Mouse (Mus musculus): ENCODE results near the gene Dok3.
"Not testable (repeated sequence)": the region's sequence is repeated elsewhere in the genome, so short reads cannot be mapped to it uniquely, and the experiment has no call there.

Dok3 gene

DNA sequence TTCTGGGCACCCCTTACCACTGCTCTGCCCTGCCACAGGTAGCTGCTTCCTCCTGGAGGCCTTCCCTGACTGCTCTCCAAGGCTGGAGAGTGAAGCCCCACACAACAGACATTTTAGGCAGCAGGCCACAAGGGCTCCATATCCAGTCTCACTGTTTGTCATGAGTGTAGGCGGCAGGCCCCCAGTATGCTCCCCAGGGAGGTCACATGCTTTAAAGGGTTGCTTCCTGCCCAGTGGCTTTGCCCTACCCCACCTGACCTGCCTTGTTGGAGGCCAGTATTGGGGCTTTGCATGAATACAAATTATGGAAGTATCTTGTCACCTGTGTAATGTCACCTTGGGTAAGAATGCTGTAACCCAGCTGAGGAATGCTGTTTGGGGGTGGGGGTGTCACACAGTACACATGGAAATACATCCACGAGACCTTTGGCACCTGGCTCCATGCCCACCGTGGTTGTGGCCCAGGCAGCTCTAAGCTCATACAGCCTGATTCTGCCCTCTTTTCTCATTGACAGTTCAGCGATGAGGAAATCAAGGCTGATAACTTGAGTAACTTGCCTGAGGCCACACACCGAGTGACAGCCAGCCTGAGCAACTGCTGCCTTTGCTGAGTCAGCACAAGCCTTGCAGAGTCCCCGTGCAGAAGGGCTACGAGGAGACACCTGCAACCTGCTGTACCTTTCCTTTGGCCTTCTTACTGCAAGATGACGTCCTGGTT, at the start of gene Dok3:
Gene Dok3 (minus strand): TSS at position 99 of the 718 bp plus-strand sequence.
- DNase-seq (ENCODE audit: low spot score in 2 of 2) = no peak

DNA sequence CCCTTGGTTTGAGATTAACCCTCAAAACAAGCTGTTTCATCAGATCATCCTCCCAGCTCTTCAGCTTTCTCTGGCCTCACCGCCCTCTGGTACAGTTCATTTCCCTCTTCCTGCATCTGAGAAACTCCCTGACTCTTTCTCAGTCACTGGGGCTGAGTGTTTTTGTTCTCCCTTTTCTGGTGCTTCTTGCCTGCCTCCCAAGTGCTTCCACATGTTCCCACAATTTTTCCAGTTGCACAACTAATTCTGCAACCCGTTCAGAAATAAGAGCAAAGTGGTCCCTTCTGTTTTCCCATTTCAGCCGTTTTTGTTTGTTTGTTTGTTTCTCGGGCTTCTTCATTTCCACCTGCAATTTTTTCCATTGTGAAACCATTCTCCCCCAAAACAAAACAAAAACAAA, 49.0 kb upstream of the Dok3 start:
- no peak for DNase-seq (ENCODE audit: low spot score in 2 of 2)

DNA sequence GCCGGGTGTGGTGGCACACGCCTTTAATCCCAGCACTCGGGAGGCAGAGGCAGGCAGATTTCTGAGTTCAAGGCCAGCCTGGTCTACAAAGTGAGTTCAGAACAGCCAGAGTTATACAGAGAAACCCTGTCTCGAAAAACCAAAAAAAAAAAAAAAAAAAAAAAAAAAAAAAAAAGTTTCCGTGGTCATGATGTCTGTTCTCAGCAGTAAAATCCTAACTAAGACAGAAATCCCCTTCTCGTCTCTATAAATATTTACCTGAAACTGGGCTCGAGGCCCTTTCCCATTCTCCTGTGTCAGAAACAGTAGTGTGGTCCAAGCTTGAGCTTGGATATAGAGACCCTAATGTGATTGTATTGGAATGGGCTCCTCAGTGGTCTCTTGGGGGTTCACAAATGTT, 47.8 kb upstream of the Dok3 start:
- DNase-seq (ENCODE audit: low spot score in 2 of 2) = not testable (repeated sequence)

GRCm38 (mm10) chr13:55575932-55576331, 46.8 kb upstream of the Dok3 start:
- no peak for DNase-seq (ENCODE audit: low spot score in 2 of 2)

DNA sequence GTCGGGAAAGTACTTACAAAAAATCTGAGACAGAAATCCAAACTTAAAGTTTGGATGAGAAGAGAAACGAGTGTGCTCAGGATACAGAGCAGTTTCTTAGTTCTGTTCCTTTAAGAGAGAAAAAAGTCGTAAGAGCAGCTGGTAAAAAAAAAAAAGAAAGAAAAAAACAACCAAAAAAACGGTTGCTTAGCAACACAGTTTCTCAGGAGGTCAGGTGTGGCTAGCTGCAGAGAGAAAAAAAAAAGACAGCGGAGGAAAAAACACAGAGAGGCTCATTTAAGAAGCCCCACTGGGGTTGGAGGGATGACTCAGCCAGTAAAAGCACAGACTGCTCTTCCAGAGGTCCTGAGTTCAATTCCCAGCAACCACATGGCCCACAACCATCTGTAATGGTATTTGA, 45.2 kb upstream of the Dok3 start:
- no peak for DNase-seq (ENCODE audit: low spot score in 2 of 2)

DNA sequence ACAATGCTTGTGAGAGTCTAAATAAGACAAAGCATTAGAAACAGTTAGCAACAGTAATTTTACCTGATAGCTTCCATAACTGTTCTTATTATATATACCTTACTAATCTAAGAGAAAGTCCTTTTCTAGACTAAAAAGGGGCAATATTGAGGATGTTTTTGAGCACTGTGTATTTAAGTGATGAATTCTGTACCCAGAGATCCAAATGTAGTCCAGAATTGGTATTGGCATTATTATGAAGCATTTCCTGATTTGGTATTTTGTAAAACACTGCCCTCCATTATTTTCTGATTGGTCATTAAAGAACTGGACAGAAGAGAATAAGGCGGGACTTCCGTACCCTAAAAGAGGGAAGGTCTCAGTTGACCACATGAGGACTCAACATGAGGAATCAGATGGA, 44.3 kb upstream of the Dok3 start, which contains the start of gene Tmed9:
Gene Tmed9 (plus strand): TSS at position 301 of the 400 bp plus-strand sequence.
- DNase-seq (ENCODE audit: low spot score in 2 of 2) = no peak

- no peak for DNase-seq (ENCODE audit: low spot score in 2 of 2)
Measured at GRCm38 (mm10) chr13:55571977-55572376, 42.9 kb upstream of the Dok3 start.

- peak; percentile 74 to 95 for DNase-seq (ENCODE audit: low spot score in 2 of 2)
Measured at GRCm38 (mm10) chr13:55571027-55571751, 42.1 kb upstream of the Dok3 start, which contains the start of gene Fam193b. Fam193b (minus strand) TSS chr13:55571120.

- no peak for DNase-seq (ENCODE audit: low spot score in 2 of 2)
Measured at GRCm38 (mm10) chr13:55570286-55570973, 41.3 kb upstream of the Dok3 start.

DNA sequence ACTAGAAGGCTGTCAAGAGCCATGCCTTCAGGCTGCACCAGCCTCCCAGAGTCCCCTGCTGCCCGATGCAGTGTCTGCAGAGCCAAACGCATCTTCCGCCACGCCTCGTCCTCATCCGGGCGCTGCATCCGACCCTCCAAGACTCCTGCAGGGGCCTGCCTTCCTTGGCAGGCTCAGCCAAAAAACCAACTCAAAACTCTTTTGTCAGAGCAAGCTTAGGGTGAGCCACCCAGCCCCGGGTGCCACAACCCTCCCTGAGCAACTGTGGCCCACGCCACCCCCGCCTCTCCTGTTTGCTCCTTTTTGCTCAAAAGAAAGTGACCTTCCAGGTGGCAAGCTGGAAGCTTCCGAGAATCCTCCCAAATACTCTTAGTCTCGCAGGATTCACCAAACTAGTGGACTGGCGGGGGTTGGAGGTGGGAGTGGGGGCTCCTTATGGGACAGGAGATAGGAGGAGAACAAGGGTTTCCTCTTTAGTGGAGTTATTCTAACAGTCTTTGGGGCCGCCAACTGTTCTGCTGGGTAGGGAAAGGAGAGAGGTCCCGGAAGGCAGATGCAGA, 40.7 kb upstream of the Dok3 start:
- DNase-seq (ENCODE audit: low spot score in 2 of 2) = no peak

- DNase-seq (ENCODE audit: low spot score in 2 of 2) = not testable (repeated sequence)
Measured at GRCm38 (mm10) chr13:55568524-55568923, 39.4 kb upstream of the Dok3 start.

DNA sequence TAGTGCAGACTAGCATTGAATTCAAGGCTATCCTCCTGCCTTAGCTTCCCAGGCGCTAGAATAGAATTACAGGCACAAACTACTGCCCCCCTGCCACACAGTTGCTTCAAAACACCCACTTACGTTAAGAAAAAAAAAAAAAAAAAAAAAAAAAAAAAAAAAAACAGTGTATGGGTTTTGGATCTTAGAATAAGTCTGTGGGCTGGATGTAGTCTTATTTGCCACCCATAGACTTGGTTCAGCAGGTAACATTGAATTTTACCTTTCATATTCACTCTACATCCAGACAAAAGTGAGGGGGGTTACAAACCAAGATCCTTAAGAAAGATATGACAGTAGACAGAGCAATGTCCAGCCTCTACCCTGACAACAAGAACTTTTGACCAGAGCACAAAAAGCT, 38.9 kb upstream of the Dok3 start:
- DNase-seq (ENCODE audit: low spot score in 2 of 2) = no peak

DNA sequence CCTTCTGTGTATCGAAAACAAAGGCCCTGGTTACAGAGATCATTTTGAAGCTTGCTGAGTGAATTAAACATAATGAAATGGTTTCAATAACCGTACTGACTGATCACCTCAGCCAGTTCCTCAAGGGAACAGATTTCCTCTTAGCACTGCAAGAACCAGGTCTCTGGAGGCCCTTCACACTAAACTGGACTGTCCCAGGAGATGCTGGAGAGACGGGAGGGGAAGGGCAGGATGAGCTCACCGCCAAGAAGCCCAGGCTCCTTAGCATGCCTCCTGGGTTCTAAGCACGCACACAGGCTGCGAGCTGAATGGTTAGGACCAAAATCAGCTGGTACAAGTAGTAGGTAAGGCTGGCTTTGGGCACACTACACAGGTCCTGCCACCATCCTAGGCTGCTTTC, 37.9 kb upstream of the Dok3 start:
- DNase-seq (ENCODE audit: low spot score in 2 of 2) = no peak

GRCm38 (mm10) chr13:55563266-55563879, 34.3 kb upstream of the Dok3 start:
- DNase-seq (ENCODE audit: low spot score in 2 of 2) = no peak

GRCm38 (mm10) chr13:55557499-55557898, 28.4 kb upstream of the Dok3 start:
- DNase-seq (ENCODE audit: low spot score in 2 of 2) = no peak

DNA sequence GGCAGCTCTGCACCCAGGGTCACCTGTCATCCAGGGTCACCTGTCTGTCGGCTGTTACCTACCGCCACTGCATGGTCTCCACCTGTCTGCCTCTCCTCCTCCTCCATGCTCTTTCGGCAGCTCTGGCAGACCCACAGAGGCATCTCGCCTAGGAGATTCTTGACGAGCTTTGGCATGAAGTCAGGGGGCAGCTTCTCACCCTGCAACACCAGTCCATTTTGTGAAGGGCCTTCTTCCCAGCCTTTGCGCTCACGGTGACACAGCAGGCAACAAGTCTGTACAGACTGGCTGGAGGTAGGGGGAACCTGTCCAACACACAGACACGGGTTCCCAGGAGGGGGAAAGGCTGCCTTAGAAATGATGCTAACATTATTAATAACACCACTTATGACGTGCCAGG, 26.8 kb upstream of the Dok3 start:
- no peak for DNase-seq (ENCODE audit: low spot score in 2 of 2)

DNA sequence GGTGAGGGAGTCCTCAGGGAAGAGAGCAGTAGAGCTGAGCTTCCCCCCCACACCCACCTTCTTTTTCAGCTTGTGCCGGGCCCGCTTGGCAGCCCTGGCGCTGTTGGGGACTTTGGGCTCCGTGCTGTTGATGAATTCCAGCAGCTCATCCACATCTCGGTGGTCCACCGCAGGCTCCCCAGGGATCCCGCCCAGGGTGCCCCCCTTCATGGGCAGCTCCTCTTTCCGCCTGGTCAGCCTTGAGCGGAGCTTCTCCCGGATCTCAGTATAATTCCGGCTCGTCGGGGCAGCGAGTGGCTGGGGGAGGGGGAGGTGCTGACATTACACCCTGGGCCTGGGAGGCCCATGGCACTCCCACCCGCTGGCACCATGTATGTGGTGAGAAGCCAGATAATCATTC, 20.0 kb upstream of the Dok3 start:
- DNase-seq (ENCODE audit: low spot score in 2 of 2) = no peak

DNA sequence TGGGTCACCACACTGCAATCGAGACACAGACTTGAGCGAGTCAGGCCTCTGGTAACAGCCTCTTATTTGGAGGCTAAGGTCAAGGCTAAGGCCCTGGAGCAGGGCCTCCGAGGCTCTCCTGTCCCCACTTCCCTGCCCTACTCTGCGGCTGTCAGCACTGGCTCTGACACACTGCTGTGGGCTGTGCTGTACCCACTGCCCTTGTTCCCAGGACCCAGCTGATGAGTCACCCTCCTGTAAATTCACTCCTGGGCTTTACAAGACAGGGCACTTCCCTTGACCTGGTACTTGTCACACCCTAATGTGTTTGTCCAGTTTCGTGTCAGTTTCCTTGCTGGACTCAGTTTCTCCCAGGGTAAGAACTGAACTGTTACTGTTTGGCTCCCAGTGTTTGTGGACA, 19.3 kb upstream of the Dok3 start:
- DNase-seq (ENCODE audit: low spot score in 2 of 2) = no peak

GRCm38 (mm10) chr13:55547916-55548315, 18.8 kb upstream of the Dok3 start:
- DNase-seq (ENCODE audit: low spot score in 2 of 2) = no peak

GRCm38 (mm10) chr13:55544792-55545191, 15.7 kb upstream of the Dok3 start:
- no peak for DNase-seq (ENCODE audit: low spot score in 2 of 2)

- no peak for DNase-seq (ENCODE audit: low spot score in 2 of 2)
Measured at GRCm38 (mm10) chr13:55543447-55543846, 14.4 kb upstream of the Dok3 start.

DNA sequence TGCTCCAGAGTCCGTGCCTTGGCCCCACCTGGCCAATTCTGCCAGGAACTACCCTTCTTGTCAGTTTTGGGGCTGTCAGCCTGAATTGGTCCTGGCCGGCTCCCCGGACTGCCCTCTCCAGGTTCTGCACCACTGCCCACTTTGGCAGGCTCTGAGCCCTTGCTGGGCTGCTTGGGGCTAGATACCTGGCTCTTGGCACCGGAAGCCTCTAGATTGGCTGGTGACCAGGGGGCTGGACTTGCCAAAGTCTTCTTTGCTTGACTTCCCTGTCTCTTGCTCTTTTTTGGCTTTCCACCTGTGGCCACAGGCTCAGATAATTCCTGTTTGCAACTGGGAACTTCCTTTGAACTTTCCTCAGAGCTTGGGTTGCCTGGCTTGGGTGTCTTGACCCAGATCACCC, 13.8 kb upstream of the Dok3 start:
- no peak for DNase-seq (ENCODE audit: low spot score in 2 of 2)

All from left cerebral cortex, adult 9 months (tissue).